ENCODE assay signal across 14 mouse cellular contexts in the genomic region with DNA sequence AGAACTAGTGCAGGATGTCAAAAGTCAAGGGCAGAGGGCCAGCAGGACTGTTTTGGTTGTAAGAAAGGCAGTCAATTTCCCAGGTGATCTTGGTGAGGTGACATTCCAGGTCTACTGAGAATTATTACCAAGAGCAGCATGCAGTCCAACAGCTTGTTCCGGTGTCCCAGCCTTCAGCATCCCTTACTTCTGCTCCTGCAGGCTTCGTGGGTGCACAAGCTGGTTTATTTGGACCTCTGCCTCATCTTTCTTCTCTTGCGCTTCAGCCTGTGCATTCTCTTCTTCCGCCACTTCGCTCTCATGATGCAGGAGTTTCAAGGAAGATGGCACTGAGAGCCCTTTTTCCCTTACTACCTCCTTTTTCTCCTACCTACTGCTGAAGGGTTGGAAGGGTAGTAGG.
"Had no signal": no experiment of that assay in that cellular context is flagged by ENCODE, and none has a peak within 500 bp of the region (broad histone marks: within the 10 kb centered on the region; RNA-seq: fewer than 3 reads in every experiment).

No protein-coding gene starts in this region.

- H3K27ac ChIP-seq: limb, embryonic 15.5 days; liver, embryonic 12.5 days; midbrain, embryonic 10.5 days; neural tube, embryonic 15.5 days had no signal

- H3K4me1 ChIP-seq: limb, embryonic 15.5 days; liver, embryonic 12.5 days; midbrain, embryonic 10.5 days; neural tube, embryonic 15.5 days had no signal

- H3K4me2 ChIP-seq: limb, embryonic 15.5 days; liver, embryonic 12.5 days; lung, embryonic 14.5 days; neural tube, embryonic 15.5 days had no signal

- H3K9me3 ChIP-seq: limb, embryonic 15.5 days; liver, embryonic 12.5 days; midbrain, embryonic 10.5 days; neural tube, embryonic 15.5 days had no signal

- H3K36me3 ChIP-seq: limb, embryonic 15.5 days; liver, embryonic 12.5 days; midbrain, embryonic 10.5 days; neural tube, embryonic 15.5 days had no signal

- DNase-seq: kidney, postnatal 14 days; lung, embryonic 14.5 days; lung, postnatal 10 days; lung, postnatal 4 days; midbrain, embryonic 14.5 days; right cerebral cortex, postnatal 4 days; spleen, adult 18-20 months; thymus, adult 18-20 months; thymus, postnatal 14 days had no signal

- ATAC-seq: liver, embryonic 12.5 days had no signal

- H3K9ac ChIP-seq: limb, embryonic 15.5 days; liver, embryonic 12.5 days; lung, embryonic 14.5 days; neural tube, embryonic 15.5 days had no signal

- H3K4me3 ChIP-seq: limb, embryonic 15.5 days; liver, embryonic 12.5 days; midbrain, embryonic 10.5 days; myocyte; neural tube, embryonic 15.5 days had no signal

- H3K27me3 ChIP-seq: limb, embryonic 15.5 days; liver, embryonic 12.5 days; neural tube, embryonic 15.5 days had no signal
